Mouse (Mus musculus): ENCODE data around the gene Cct7. TPM values are rescaled to one million over a fixed set of nuclear protein-coding genes. Genes with fewer than 3 reads are reported as not detected.
"Not testable (repeated sequence)": the region's sequence is repeated elsewhere in the genome, so short reads cannot be mapped to it uniquely, and the experiment has no call there.

The Cct7 gene
- 218 and 263 TPM in 2 replicates for total RNA-seq (2014; fragmentation: Nextera tagmentation)
- 327 and 340 TPM in 2 replicates for total RNA-seq (2017)

GRCm38 (mm10) chr6:85450697-85451663 lies at the start of gene Cct7:
TSS of gene Cct7 (plus strand) at chr6:85451514.
- peak; percentile 81 for ATAC-seq (replicated peaks; ENCODE audit: poor library complexity, severe bottlenecking)

- 0 out of 2 replicates have a peak, but pooled peaks have one; percentile 35 for ATAC-seq (replicated peaks; ENCODE audit: poor library complexity, severe bottlenecking)
Measured at GRCm38 (mm10) chr6:85402613-85403012, 48.7 kb upstream of the Cct7 start.

- no peak for ATAC-seq (replicated peaks; ENCODE audit: poor library complexity, severe bottlenecking)
Measured at GRCm38 (mm10) chr6:85403039-85403438, 48.3 kb upstream of the Cct7 start.

DNA sequence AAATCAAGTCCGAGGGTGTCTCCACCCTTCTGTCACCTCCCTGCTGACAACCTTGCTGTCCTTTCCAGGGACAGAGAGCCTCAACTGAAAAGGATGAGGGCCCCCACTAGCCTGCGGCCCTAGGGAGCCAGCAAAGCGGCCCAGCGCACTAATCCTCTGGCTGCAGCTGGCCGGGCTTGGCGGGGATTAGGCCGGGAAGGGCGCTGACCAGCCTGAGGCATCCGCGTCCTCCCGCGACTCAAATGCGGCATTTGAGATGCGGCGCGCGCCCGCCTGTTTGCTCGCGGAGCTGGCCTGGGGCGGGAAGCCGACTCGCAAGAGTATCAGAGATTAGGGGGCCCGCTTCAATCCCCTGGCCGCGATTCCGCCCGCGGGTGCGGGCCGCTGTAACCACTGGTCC lies 42.3 kb upstream of the Cct7 start:
- no peak for ATAC-seq (replicated peaks; ENCODE audit: poor library complexity, severe bottlenecking)

GRCm38 (mm10) chr6:85410771-85411273 lies 40.5 kb upstream of the Cct7 start:
- peak; percentile 84 for ATAC-seq (replicated peaks; ENCODE audit: poor library complexity, severe bottlenecking)

- no peak for ATAC-seq (replicated peaks; ENCODE audit: poor library complexity, severe bottlenecking)
Measured at GRCm38 (mm10) chr6:85415829-85416228, 35.5 kb upstream of the Cct7 start.

DNA sequence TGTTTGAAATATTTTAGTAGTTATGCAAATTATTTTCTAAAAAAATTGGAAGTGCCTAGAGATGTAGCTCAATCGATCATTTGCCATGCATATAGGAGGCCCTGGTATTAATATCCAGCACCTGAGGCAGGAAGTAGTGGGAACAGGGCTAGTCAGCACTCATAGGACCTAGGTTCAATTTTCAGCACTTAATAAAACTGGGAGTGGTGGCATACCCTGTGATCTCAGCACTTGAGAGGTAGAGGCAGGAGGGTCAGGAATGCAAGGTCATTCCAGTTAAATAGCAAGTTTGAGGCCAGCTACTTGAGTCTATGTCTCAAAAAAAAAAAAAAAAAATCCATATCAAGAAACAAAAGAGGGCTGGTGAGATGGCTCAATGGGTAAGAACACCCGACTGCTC lies 32.2 kb upstream of the Cct7 start:
- ATAC-seq (replicated peaks; ENCODE audit: poor library complexity, severe bottlenecking): no peak

GRCm38 (mm10) chr6:85423836-85424379 lies 27.4 kb upstream of the Cct7 start, which contains the start of gene Noto:
TSS of gene Noto (plus strand) at chr6:85423886.
- ATAC-seq (replicated peaks; ENCODE audit: poor library complexity, severe bottlenecking): no peak

- no peak for ATAC-seq (replicated peaks; ENCODE audit: poor library complexity, severe bottlenecking)
Measured at GRCm38 (mm10) chr6:85431274-85431841, 20.0 kb upstream of the Cct7 start.

- ATAC-seq (replicated peaks; ENCODE audit: poor library complexity, severe bottlenecking): peak; percentile 91
Measured at GRCm38 (mm10) chr6:85431842-85432431, 19.4 kb upstream of the Cct7 start, which contains the start of gene Smyd5. TSS of gene Smyd5 (plus strand) at chr6:85431989.

- peak; percentile 74 for ATAC-seq (replicated peaks; ENCODE audit: poor library complexity, severe bottlenecking)
Measured at GRCm38 (mm10) chr6:85433865-85434264, 17.4 kb upstream of the Cct7 start.

DNA sequence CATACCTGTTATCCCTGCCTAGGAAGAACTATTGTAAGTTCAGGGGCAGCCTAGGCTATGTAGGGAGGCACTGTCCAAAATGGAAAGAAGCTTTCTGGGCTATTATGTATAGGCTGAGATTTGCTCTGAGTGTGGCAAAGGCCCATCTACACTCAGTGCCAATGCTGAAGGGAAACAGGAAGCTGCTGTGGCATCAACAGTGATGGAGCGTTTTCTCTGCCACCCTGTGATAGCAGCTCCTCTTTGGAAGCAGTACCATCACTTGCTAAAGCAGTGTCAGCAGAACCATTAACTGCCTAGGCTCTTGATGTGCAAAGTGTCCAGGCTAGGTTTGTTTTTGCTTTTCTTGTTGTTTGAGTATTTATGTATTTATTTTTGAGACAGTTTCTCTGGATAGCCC lies 15.1 kb upstream of the Cct7 start:
- ATAC-seq (replicated peaks; ENCODE audit: poor library complexity, severe bottlenecking): no peak; the same call in 1 of the 2 replicates

- no peak for ATAC-seq (replicated peaks; ENCODE audit: poor library complexity, severe bottlenecking)
Measured at GRCm38 (mm10) chr6:85436631-85437030, 14.7 kb upstream of the Cct7 start.

DNA sequence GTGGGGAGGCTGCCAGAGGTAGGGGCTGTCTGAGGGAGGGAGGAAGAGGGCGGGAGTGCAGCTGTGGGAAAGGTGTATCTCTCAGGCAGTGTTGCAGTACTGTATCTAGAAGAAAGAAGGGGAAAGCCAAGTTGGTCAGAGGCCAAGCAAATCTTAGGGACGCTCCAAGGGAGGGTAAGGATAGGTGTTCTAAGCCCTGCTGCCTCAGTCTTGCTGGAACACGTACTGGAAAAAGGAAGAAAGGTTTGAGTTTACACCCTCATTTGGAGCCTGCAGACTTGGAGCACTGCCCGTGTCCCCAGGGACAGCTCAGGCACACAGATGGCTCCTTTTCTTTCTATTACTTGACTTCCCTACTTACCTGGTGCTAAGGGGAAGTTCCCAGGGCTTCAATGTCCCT lies 10.2 kb upstream of the Cct7 start:
- ATAC-seq (replicated peaks; ENCODE audit: poor library complexity, severe bottlenecking): no peak

DNA sequence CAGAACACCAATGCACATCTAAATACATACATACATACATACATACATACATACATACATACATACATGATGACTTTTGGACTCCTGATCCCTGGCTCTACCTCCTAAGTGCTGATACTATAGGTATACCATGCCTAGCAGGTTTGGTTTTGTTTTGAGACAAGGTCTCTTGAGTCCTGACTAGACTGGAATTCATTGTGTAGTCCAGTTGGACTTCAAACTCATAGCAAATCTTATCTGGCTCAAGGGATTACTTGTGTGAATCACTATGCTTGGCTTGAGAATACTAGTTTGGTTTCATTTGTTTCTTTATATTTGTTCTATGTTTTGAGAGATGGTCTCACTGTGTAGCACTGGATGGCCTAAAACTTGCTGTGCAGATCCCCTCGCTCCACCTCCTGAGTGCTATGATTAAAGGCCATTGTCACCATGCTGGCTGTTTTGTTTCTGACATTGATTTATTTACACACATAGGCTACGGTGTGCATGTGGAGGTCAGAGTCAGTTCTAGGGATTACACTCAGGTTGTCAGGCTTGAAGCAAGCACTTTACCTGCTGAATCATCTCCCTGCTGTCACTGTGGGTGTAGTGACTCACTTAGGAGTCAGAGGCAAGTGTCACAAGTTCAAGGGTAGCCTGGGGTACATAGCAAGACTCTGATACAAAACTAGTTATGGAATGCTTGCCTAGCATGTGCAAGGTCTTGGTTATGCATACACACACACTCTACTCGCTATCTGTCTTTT lies 7.7 kb upstream of the Cct7 start:
- ATAC-seq (replicated peaks; ENCODE audit: poor library complexity, severe bottlenecking): no peak

DNA sequence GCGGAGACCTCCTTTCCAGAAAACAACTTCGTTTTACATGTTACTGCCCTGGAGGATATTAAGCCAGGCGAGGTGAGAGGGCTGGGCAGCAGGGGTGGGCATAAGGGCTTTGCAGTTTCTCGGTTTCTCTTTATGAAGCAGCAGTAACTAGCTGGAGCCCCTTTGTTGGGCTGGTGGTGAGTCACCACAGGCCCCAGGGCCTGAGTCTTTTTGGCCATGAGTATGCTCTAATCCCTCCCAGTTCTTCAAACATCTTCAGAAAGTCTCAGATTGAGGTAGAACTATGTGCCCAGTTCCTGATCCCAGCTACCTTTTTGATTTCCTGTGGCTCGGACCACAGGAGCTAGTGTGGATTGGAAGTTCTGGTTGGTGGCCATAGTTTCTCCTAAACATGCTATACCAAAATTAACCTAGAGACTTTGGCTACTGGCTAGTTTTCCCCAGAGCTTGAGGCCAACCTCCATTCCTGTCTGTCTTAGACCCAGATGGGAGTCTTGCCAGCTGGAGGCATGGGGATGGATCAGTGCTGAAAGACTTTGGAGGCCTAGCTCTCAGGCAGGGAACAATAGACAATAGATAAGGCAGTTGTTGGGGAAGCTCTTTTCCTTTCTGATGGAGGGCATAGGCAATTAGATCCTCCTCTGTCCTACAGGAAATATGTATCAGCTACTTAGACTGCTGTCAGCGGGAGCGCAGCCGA lies 6.9 kb upstream of the Cct7 start:
- no peak for ATAC-seq (replicated peaks; ENCODE audit: poor library complexity, severe bottlenecking)

GRCm38 (mm10) chr6:85445286-85445685 lies 6.0 kb upstream of the Cct7 start:
- ATAC-seq (replicated peaks; ENCODE audit: poor library complexity, severe bottlenecking): no peak

GRCm38 (mm10) chr6:85447351-85447750 lies 4.0 kb upstream of the Cct7 start:
- ATAC-seq (replicated peaks; ENCODE audit: poor library complexity, severe bottlenecking): no peak

DNA sequence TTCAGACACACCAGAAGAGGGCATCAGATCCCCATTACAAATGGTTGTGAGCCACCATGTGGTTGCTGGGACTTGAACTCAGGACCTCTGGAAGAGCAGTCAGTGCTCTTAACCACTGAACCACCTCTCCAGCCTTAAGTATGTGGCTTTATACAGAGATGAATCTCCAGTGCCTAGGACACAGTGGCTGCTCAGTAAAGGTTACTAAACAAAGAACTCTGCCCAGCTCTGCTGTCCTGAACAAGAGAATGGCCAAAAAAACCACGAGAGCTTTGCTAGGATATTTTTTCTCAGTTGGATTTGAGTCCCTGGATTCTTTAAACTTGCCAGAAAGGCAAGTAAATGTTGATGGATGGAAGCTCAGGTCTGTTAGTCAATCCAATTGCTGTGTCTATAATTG lies 1.2 kb upstream of the Cct7 start:
- ATAC-seq (replicated peaks; ENCODE audit: poor library complexity, severe bottlenecking): not testable (repeated sequence)
